Mouse (Mus musculus) olfactory bulb, adult 2 months (tissue): ENCODE results near the gene Slc25a22. TPM values are rescaled to one million over a fixed set of nuclear protein-coding genes. Genes with fewer than 3 reads are reported as not detected.

Experiments used
- H3K27ac ChIP-seq: fragments of 200-500 bp; 2 replicates; pipeline ENCODE4 v1.5.1; 2012; ENCODE audit warnings: low read depth, low read length; ENCODE audit not compliant: insufficient read depth
- H3K4me1 ChIP-seq: fragments of 200-500 bp; 2 replicates; pipeline ENCODE4 v1.6.1; 2012; ENCODE audit warnings: low read length; ENCODE audit not compliant: control insufficient read depth, insufficient read depth
- H3K4me3 ChIP-seq: fragments of 200-500 bp; 2 replicates; pipeline ENCODE4 v1.5.1; 2012; ENCODE audit warnings: mild to moderate bottlenecking, low read depth, low read length, moderate library complexity; ENCODE audit not compliant: insufficient read depth
- CTCF ChIP-seq: fragments of 200-500 bp; IDR thresholded peaks from 2 replicates; pipeline ENCODE4 v1.5.1; 2012; ENCODE audit warnings: low read depth, mild to moderate bottlenecking, low read length, moderate library complexity; ENCODE audit not compliant: insufficient read depth
- POLR2A ChIP-seq: fragments of 200-500 bp; IDR thresholded peaks from 2 replicates; pipeline ENCODE4 v1.6.1; 2012; ENCODE audit warnings: mild to moderate bottlenecking, low read depth, low read length, moderate library complexity; ENCODE audit not compliant: insufficient read depth
- WGBS: fragments of 180-500 bp; shearing (Covaris S2); methylation state at CpG from one replicate; pipeline ENCODE4 v1.1.7; 2018; 5-methylcytosine and 5-hydroxymethylcytosine counted together
- polyA plus RNA-seq: library from polyadenylated mRNA; stranded (reverse); fragments of >200 nt; gene quantifications from 2 replicates; pipeline ENCODE4 v1.2.4, GENCODE M21; 2012; ENCODE audit warnings: low replicate concordance; ENCODE audit not compliant: missing spikeins, insufficient read depth, insufficient read length

Gene Slc25a22
- polyA plus RNA-seq, 1 experiment, result not detected

- TF ChIP-seq CTCF (no peak), POLR2A (no peak)
- Histone ChIP-seq H3K27ac (no peak overlapping the region), H3K4me1 (peaks cover 32% of the 10 kb centered on the region), H3K4me3 (peak overlapping the region; percentile 64; the same call in 1 of the 2 replicates)
- WGBS, result 67% methylated on average over 5 of the region's 5 CpGs
Measured at GRCm38 (mm10) chr7:141468164-141468521, 30.5 kb upstream of the Slc25a22 start.

- Histone ChIP-seq H3K4me3 (peak within 1 kb of the TSS; percentile 64), H3K4me1 (peaks cover 32% of the 10 kb centered on the region), H3K27ac (no peak within 1 kb of the TSS; the same call in 1 of the 2 replicates)
- TF ChIP-seq POLR2A (no peak), CTCF (no peak)
- WGBS, result 4% methylated on average over 52 of the region's 52 CpGs
Measured at GRCm38 (mm10) chr7:141467230-141468030, 29.7 kb upstream of the Slc25a22 start, which contains the start of gene Cd151. Gene Cd151 (plus strand): TSS chr7:141467392.

- no peak for TF ChIP-seq POLR2A
- Histone ChIP-seq H3K4me1 (peaks cover 36% of the 10 kb centered on the region), H3K4me3 (peak overlapping the region; percentile 64; the same call in 1 of the 2 replicates), H3K27ac (no peak overlapping the region)
- WGBS, result 69% methylated on average over 10 of the region's 10 CpGs
Measured at GRCm38 (mm10) chr7:141466607-141467148, 29.0 kb upstream of the Slc25a22 start.

GRCm38 (mm10) chr7:141466045-141466394, 28.3 kb upstream of the Slc25a22 start:
- TF ChIP-seq CTCF (no peak), POLR2A (no peak)

GRCm38 (mm10) chr7:141465388-141466044, 27.8 kb upstream of the Slc25a22 start:
- peaks cover 39% of the 10 kb centered on the region for H3K4me1 ChIP-seq
- WGBS, result 53% methylated on average over 10 of the region's 10 CpGs
- H3K27ac ChIP-seq, result no peak overlapping the region
- no peak overlapping the region for H3K4me3 ChIP-seq
- TF ChIP-seq CTCF (no peak), POLR2A (no peak)

More at GRCm38 (mm10) chr7:141466045-141466394, 28.3 kb upstream of the Slc25a22 start:
- Histone ChIP-seq H3K4me3 (no peak overlapping the region), H3K4me1 (peaks cover 39% of the 10 kb centered on the region), H3K27ac (no peak overlapping the region)
- 80% methylated on average over 7 of the region's 7 CpGs for WGBS

GRCm38 (mm10) chr7:141464603-141465201, 27.0 kb upstream of the Slc25a22 start:
- Histone ChIP-seq H3K4me1 (peaks cover 34% of the 10 kb centered on the region), H3K27ac (no peak overlapping the region), H3K4me3 (no peak overlapping the region)
- TF ChIP-seq CTCF (no peak), POLR2A (no peak)
- WGBS, result 24% methylated on average over 38 of the region's 38 CpGs

- Histone ChIP-seq H3K4me3 (no peak overlapping the region), H3K4me1 (peaks cover 27% of the 10 kb centered on the region), H3K27ac (no peak overlapping the region)
- TF ChIP-seq POLR2A, result no peak
- TF ChIP-seq CTCF, result no peak
- WGBS, result 56% methylated on average over 12 of the region's 12 CpGs
Measured at GRCm38 (mm10) chr7:141463824-141464602, 26.3 kb upstream of the Slc25a22 start.

- H3K4me3 ChIP-seq, result no peak overlapping the region
Measured at GRCm38 (mm10) chr7:141462333-141462821, 24.7 kb upstream of the Slc25a22 start.

More at GRCm38 (mm10) chr7:141462333-141462821, 24.7 kb upstream of the Slc25a22 start:
- peaks cover 11% of the 10 kb centered on the region for H3K4me1 ChIP-seq
- no peak overlapping the region for H3K27ac ChIP-seq
- 30% methylated on average over 5 of the region's 5 CpGs for WGBS
- TF ChIP-seq POLR2A, result no peak
- TF ChIP-seq CTCF, result no peak
